Mouse (Mus musculus) heart, embryonic 13.5 days (tissue): Measurements from ENCODE around the gene Dnajb1. TPM values are rescaled to one million over a fixed set of nuclear protein-coding genes. Genes with fewer than 3 reads are reported as not detected.

Experiments used
- ATAC-seq: fragments of 200-750 bp; cut with Nextera tagmentation; 2 replicates; pipeline ENCODE4 v1.8.0; 2017; ENCODE audit warnings: moderate TSS enrichment; ENCODE audit not compliant: insufficient number of reproducible peaks, low FRiP score, low TSS enrichment; ENCODE audit errors: extremely low read depth
- H3K27ac ChIP-seq: fragments of 300-500 bp; sonication (generic); replicated peaks from 2 replicates; pipeline ENCODE4 v1.5.1; 2015; ENCODE audit warnings: moderate library complexity, mild to moderate bottlenecking, inconsistent platforms
- H3K27me3 ChIP-seq: fragments of 300-500 bp; sonication (generic); replicated peaks from 2 replicates; pipeline ENCODE4 v1.6.1; 2015; ENCODE audit warnings: mild to moderate bottlenecking, inconsistent platforms
- H3K36me3 ChIP-seq: fragments of 300-500 bp; sonication (generic); 2 replicates; pipeline ENCODE4 v1.6.1; 2015; ENCODE audit warnings: mild to moderate bottlenecking, inconsistent platforms
- H3K4me1 ChIP-seq: fragments of 300-500 bp; sonication (generic); 2 replicates; pipeline ENCODE4 v1.6.1; 2015; ENCODE audit warnings: inconsistent platforms
- H3K4me2 ChIP-seq: fragments of 300-500 bp; sonication (generic); 2 replicates; pipeline ENCODE4 v1.6.1; 2015; ENCODE audit warnings: inconsistent platforms, mild to moderate bottlenecking, moderate library complexity
- H3K4me3 ChIP-seq: fragments of 300-500 bp; sonication (generic); 2 replicates; pipeline ENCODE4 v1.5.1; 2015; ENCODE audit warnings: moderate library complexity, mild to moderate bottlenecking, inconsistent platforms
- H3K9ac ChIP-seq: fragments of 300-500 bp; sonication (generic); 2 replicates; pipeline ENCODE4 v1.6.1; 2015; ENCODE audit warnings: inconsistent platforms, mild to moderate bottlenecking, moderate library complexity
- H3K9me3 ChIP-seq: fragments of 300-500 bp; sonication (generic); 2 replicates; pipeline ENCODE4 v1.6.1; 2016; ENCODE audit warnings: inconsistent platforms
- WGBS: fragments of 180-500 bp; shearing (Covaris S2); methylation state at CpG from one replicate; pipeline ENCODE4 v1.1.7; 2015; ENCODE audit warnings: mixed read lengths; 5-methylcytosine and 5-hydroxymethylcytosine counted together
- polyA plus RNA-seq: library from polyadenylated mRNA; unstranded; fragments of >200 nt; fragmentation: Nextera tagmentation; extraction: Ambion mirVana; gene quantifications from 2 replicates; pipeline ENCODE4 v1.2.1, GENCODE M21; 2015

Gene Dnajb1
- polyA plus RNA-seq: 41.4 and 47.4 TPM in 2 replicates

DNA sequence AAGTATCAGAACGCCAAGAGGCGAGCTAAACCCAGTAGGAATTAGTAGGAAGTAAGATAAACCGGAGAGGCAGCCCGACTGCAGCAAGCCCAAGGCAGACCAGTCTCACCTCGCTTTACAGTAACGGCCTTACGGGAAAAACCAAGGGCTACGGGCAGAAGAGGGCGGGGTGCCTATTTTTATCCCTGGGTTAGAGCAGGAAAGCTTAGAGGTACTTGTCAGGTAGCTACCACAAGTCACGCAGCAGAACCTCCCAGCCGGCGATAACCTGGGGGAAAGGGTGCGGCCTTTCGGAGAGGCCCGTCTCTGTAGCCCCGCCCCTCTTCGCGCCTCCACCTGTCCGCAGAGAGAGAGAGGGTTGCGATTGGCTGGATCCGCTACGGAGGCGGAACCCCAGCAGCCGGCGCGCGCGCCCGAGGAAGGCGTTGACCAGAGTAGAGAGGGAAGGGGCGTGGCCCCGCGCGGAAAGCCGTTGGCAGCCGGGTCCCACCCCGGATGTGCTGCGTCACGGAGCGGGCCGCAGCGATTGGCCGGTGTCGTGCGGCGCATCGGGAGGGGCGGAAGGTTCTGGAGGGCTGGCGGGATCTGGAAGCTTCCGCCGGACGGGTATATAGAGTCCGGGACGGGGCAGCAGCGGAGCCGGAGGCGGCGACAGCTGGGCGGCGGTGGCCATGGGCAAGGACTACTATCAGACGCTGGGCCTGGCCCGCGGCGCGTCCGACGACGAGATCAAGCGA is at the start of gene Dnajb1, which contains the start of gene Tecr:
Gene Dnajb1, plus strand, starts transcription at position 533 of the 737 bp plus-strand sequence.
Gene Tecr, minus strand, starts transcription at position 311 of the 737 bp plus-strand sequence.
- WGBS: under 1% methylated on average over 69 of the region's 69 CpGs
- peak within 1 kb of the TSS; percentile 99 for H3K27ac ChIP-seq
- peaks cover 31% of the 10 kb centered on the region for H3K4me1 ChIP-seq
- peak within 1 kb of the TSS; percentile 97 for H3K9ac ChIP-seq
- peak within 1 kb of the TSS; percentile 93 for H3K4me3 ChIP-seq
- peaks cover 36% of the 10 kb centered on the region for H3K36me3 ChIP-seq
- H3K9me3 ChIP-seq: no peaks in the 10 kb centered on the region
- no peaks in the 10 kb centered on the region for H3K27me3 ChIP-seq
- peak; percentile 94 for ATAC-seq
- H3K4me2 ChIP-seq: peak within 1 kb of the TSS; percentile 97

DNA sequence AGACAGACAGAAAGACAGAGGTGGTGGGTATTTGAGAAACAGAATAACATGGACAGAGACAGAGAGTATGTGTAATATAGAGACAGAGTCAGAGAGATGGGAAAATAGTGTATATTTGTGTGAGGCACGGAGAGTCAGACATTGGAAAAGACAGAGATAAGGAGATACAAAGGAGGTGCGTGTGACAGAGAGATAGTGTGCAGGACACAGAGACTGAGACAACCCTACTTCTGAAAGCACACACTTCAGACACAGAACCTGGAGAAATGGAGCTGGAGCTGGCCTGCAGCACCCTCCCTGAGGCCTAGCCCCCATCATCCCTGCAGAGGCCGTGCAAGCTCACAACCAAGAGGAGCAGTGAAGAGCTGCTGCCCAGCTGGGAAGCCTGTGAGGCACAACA is 45.3 kb upstream of the Dnajb1 start:
- H3K4me3 ChIP-seq: no peak overlapping the region
- no peaks in the 10 kb centered on the region for H3K9me3 ChIP-seq
- H3K4me2 ChIP-seq: no peak overlapping the region
- no peak for ATAC-seq
- H3K36me3 ChIP-seq: no peaks in the 10 kb centered on the region
- 44% methylated on average over 3 of the region's 3 CpGs for WGBS
- no peaks in the 10 kb centered on the region for H3K27me3 ChIP-seq
- H3K27ac ChIP-seq: no peak overlapping the region
- no peak overlapping the region for H3K9ac ChIP-seq
- H3K4me1 ChIP-seq: peaks cover 6% of the 10 kb centered on the region

- no peak overlapping the region for H3K4me3 ChIP-seq
- H3K9ac ChIP-seq: no peak overlapping the region
- no peak overlapping the region for H3K4me2 ChIP-seq
- WGBS: 72% methylated on average over 4 of the region's 4 CpGs
- no peak for ATAC-seq
- no peaks in the 10 kb centered on the region for H3K27me3 ChIP-seq
- no peak overlapping the region for H3K27ac ChIP-seq
- no peaks in the 10 kb centered on the region for H3K9me3 ChIP-seq
- H3K4me1 ChIP-seq: peaks cover 12% of the 10 kb centered on the region
- H3K36me3 ChIP-seq: no peaks in the 10 kb centered on the region
These were observed 44.7 kb upstream of the Dnajb1 start for GRCm38 (mm10) chr8:83563246-83563645.

DNA sequence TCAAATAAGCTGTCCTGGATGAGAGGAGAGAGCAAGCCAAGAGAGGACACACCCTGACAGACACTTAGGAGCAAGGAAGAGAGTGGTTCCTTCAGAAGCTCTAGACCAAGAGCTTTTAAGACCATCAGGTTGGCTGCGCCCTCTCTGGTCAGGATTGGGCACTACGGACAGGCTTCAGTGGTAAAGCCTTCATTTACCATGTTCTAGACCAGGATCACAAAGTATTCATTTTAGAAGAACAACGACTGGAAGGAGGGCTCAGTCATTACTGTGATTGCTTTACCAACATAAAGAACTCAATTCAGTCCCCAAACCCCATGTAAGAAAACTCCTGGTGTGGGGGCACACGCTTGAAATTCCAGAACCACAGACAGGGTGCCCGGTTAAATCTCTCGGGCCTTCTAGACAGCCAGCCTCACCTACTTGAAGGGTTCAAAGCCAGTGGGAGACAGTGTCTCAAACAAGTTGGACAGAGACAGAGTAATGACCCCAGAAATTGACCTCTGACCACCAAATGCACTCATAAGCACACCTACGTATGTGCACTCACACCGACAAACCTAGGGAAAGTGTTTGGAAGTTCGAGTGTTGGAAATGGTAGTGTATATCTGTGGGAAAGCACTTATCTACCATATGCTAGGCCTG is 42.1 kb upstream of the Dnajb1 start:
- Histone ChIP-seq H3K4me2 (peak overlapping the region; percentile 93), H3K4me1 (peaks cover 23% of the 10 kb centered on the region), H3K36me3 (peaks cover 18% of the 10 kb centered on the region), H3K27ac (no peak overlapping the region), H3K27me3 (no peaks in the 10 kb centered on the region), H3K4me3 (peak overlapping the region; percentile 88), H3K9ac (no peak overlapping the region), H3K9me3 (no peaks in the 10 kb centered on the region)
- WGBS: 72% methylated on average over 9 of the region's 9 CpGs
- ATAC-seq: no peak

DNA sequence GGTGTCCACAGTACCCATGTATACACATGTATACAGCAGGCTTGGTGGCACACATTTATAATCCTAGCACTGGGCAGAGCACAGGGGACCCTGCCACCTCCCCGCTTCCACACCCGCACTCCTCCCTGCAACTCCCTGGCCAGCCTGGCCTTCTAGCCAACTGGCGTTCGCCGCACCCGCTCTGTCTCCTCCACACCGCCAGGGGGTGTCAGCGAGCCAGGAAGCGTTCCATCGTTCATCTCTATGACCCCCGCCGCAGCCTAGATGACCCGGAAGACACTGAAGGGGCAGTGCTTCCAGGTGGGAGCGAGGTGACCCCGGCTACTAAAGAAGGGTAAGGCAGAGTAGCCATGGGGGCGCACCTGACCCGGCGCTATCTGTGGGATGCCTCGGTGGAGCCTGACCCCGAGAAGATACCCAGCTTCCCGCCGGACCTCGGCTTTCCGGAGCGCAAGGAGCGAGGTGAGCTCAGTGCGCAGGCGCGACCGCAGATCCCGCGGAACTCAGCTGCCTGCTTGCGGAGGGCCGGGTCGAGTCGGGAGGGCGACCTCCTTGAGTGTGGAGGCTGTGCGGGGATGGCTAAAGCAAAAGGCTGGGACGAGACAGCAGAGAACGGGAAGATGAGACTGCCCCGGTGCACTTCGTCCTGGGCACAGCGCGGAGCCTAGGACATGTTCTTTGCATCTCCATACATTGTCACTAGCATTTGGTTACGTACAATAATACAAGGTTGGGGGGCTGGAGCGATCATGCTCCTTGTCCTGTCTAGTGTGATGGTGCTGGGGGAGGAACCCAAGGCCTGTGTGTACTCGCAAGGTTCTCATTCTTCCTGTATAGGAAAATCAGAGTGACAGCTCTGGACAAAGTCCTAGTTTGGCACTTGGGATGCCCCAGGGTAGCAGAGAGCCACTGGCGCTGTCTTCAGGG is 41.3 kb upstream of the Dnajb1 start, which contains the start of gene Ndufb7:
Gene Ndufb7, plus strand, starts transcription at position 203 of the 927 bp plus-strand sequence.
- Histone ChIP-seq H3K4me3 (peak within 1 kb of the TSS; percentile 88), H3K4me2 (peak within 1 kb of the TSS; percentile 93), H3K27ac (peak within 1 kb of the TSS; percentile 82), H3K9ac (peak within 1 kb of the TSS; percentile 94), H3K4me1 (peaks cover 23% of the 10 kb centered on the region), H3K9me3 (no peaks in the 10 kb centered on the region), H3K36me3 (peaks cover 26% of the 10 kb centered on the region), H3K27me3 (no peaks in the 10 kb centered on the region)
- WGBS: under 1% methylated on average over 48 of the region's 48 CpGs
- peak; percentile 76 for ATAC-seq

- Histone ChIP-seq H3K9me3 (no peaks in the 10 kb centered on the region), H3K4me2 (peak overlapping the region; percentile 93), H3K9ac (peak overlapping the region; percentile 94), H3K4me1 (peaks cover 23% of the 10 kb centered on the region), H3K27ac (peak overlapping the region; percentile 82; the same call in 1 of the 2 replicates), H3K27me3 (no peaks in the 10 kb centered on the region), H3K4me3 (peak overlapping the region; percentile 88), H3K36me3 (peaks cover 35% of the 10 kb centered on the region)
- WGBS: 59% methylated on average over 3 of the region's 3 CpGs
- ATAC-seq: no peak
These were observed 40.3 kb upstream of the Dnajb1 start for GRCm38 (mm10) chr8:83567668-83568067.

- Histone ChIP-seq H3K4me3 (peak overlapping the region; percentile 88; the same call in 1 of the 2 replicates), H3K4me2 (peak overlapping the region; percentile 93), H3K9ac (peak overlapping the region; percentile 94), H3K9me3 (no peaks in the 10 kb centered on the region), H3K36me3 (peaks cover 40% of the 10 kb centered on the region), H3K4me1 (peaks cover 24% of the 10 kb centered on the region), H3K27me3 (no peaks in the 10 kb centered on the region), H3K27ac (no peak overlapping the region)
- ATAC-seq: no peak
- 76% methylated on average over 5 of the region's 5 CpGs for WGBS
These were observed 39.9 kb upstream of the Dnajb1 start for GRCm38 (mm10) chr8:83568128-83568527.

GRCm38 (mm10) chr8:83568755-83569154 is 39.2 kb upstream of the Dnajb1 start:
- Histone ChIP-seq H3K4me1 (peaks cover 30% of the 10 kb centered on the region), H3K36me3 (peaks cover 46% of the 10 kb centered on the region), H3K9ac (peak overlapping the region; percentile 94; the same call in 1 of the 2 replicates), H3K27me3 (no peaks in the 10 kb centered on the region), H3K4me2 (no peak overlapping the region), H3K9me3 (no peaks in the 10 kb centered on the region), H3K4me3 (no peak overlapping the region), H3K27ac (0 out of 2 replicates have a peak overlapping the region, but pooled peaks have one; percentile 5)
- ATAC-seq: no peak
- WGBS: 79% methylated on average over 5 of the region's 5 CpGs

- Histone ChIP-seq H3K9me3 (no peaks in the 10 kb centered on the region), H3K4me3 (no peak overlapping the region), H3K27me3 (no peaks in the 10 kb centered on the region), H3K9ac (peak overlapping the region; percentile 94; the same call in 1 of the 2 replicates), H3K4me1 (peaks cover 34% of the 10 kb centered on the region), H3K36me3 (peaks cover 50% of the 10 kb centered on the region), H3K4me2 (no peak overlapping the region), H3K27ac (0 out of 2 replicates have a peak overlapping the region, but pooled peaks have one; percentile 5)
- 71% methylated on average over 4 of the region's 4 CpGs for WGBS
- ATAC-seq: no peak
These were observed 38.8 kb upstream of the Dnajb1 start for GRCm38 (mm10) chr8:83569165-83569564.

DNA sequence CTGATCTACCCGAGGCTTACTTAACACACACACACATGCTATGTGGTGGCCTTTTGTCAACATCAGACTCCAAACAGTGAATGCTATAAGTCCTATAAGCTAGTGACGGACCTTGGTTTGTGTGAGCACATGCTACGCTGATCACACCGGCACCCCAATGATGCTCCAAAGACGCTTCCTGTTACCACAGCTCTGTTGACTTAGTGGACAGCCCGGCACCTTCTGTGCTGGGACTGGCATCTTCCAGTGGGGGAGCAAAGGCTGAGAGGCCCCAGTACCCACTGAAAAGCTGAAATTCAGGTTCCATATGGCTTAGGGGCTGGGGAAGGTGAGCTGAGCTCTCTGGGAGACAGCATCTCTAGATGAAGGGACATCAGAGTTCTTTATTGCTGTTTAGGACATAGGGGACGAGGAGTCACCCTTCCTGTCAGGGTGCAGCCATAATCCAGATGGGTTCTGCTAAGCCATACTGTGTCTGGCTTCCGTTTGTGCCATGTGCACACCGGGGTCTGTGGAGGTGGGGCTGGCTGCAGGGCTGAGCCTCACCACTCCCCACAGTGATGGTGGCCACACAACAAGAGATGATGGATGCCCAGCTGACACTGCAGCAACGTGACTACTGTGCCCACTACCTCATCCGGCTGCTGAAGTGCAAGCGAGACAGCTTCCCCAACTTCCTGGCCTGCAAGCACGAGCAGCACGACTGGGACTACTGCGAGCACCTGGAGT is 37.6 kb upstream of the Dnajb1 start:
- no peak for ATAC-seq
- peaks cover 50% of the 10 kb centered on the region for H3K36me3 ChIP-seq

More for the DNA sequence above, 37.6 kb upstream of the Dnajb1 start:
- Histone ChIP-seq H3K9me3 (no peaks in the 10 kb centered on the region), H3K27ac (no peak overlapping the region), H3K4me2 (no peak overlapping the region), H3K9ac (no peak overlapping the region), H3K4me1 (peaks cover 47% of the 10 kb centered on the region), H3K27me3 (no peaks in the 10 kb centered on the region), H3K4me3 (no peak overlapping the region)
- 82% methylated on average over 15 of the region's 15 CpGs for WGBS
